Mouse (Mus musculus) MEL (cell line): ENCODE results near the gene E2f2. TPM values are rescaled to one million over a fixed set of nuclear protein-coding genes. Genes with fewer than 3 reads are reported as not detected.

Source experiments
- DNase-seq: peaks from one replicate; pipeline ENCODE4 v3.0.0; 2011; ENCODE audit warnings: low read depth, low spot score
- H3K27ac ChIP-seq: 2 replicates; pipeline ENCODE4 v1.5.1; 2012; ENCODE audit warnings: low read depth, mild to moderate bottlenecking, control low read depth, low read length, moderate library complexity; ENCODE audit not compliant: control insufficient read depth
- H3K27me3 ChIP-seq, 2 experiments: fragments of 150-350 bp in 1 of 2; sonication (generic) in 1 of 2; 2 replicates each; pipeline ENCODE4 v1.6.1; 2012; ENCODE audit warnings: low read length in 2 of 2, mild to moderate bottlenecking in 2 of 2, improper control_type of control experiment in 1 of 2, moderate library complexity in 1 of 2; ENCODE audit not compliant: insufficient read depth in 2 of 2, control insufficient read depth in 1 of 2
- H3K36me3 ChIP-seq, 2 experiments: 2 replicates each; pipeline ENCODE4 v1.6.1; 2012 to 2014; ENCODE audit warnings: low read length in 2 of 2, improper control_type of control experiment in 1 of 2, inconsistent platforms in 1 of 2, mild to moderate bottlenecking in 1 of 2; ENCODE audit not compliant: insufficient read depth in 2 of 2, control insufficient read depth in 1 of 2
- H3K4me1 ChIP-seq, 2 experiments: fragments of 150-350 bp in 1 of 2; sonication (generic) in 1 of 2; 2 replicates each; pipeline ENCODE4 v1.6.1; 2012; ENCODE audit warnings: low read length in 2 of 2, improper control_type of control experiment in 1 of 2, mild to moderate bottlenecking in 1 of 2; ENCODE audit not compliant: insufficient read depth in 2 of 2, control insufficient read depth in 1 of 2
- H3K4me3 ChIP-seq, 2 experiments: fragments of 150-350 bp in 1 of 2; sonication (generic) in 1 of 2; 2 replicates each; pipeline ENCODE4 v1.5.1; 2012; ENCODE audit warnings: low read depth in 2 of 2, low read length in 2 of 2, mild to moderate bottlenecking in 2 of 2, moderate library complexity in 2 of 2, control low read depth in 1 of 2, improper control_type of control experiment in 1 of 2; ENCODE audit not compliant: control insufficient read depth in 1 of 2, insufficient read depth in 1 of 2
- H3K79me2 ChIP-seq: 2 replicates; pipeline ENCODE4 v1.6.1; 2012; ENCODE audit warnings: mild to moderate bottlenecking, low read length, moderate library complexity; ENCODE audit not compliant: control insufficient read depth, poor library complexity, insufficient read depth
- H3K9ac ChIP-seq: 2 replicates; pipeline ENCODE4 v1.6.1; 2012; ENCODE audit warnings: low read depth, mild to moderate bottlenecking, control low read depth, low read length, moderate library complexity; ENCODE audit not compliant: control insufficient read depth, poor library complexity, severe bottlenecking
- H3K9me3 ChIP-seq: fragments of 150-350 bp; sonication (generic); replicated peaks from 2 replicates; pipeline ENCODE4 v1.6.1; 2012; ENCODE audit warnings: mild to moderate bottlenecking, low read length, improper control_type of control experiment, moderate library complexity; ENCODE audit not compliant: insufficient read depth
- CHD1 ChIP-seq: IDR thresholded peaks from 2 replicates; pipeline ENCODE4 v1.6.1; 2012; ENCODE audit warnings: low read depth, mild to moderate bottlenecking, inconsistent platforms, low read length, improper control_type of control experiment
- CHD2 ChIP-seq: IDR thresholded peaks from 2 replicates; pipeline ENCODE4 v1.6.1; 2011; ENCODE audit warnings: low read length, improper control_type of control experiment
- E2F4 ChIP-seq: IDR thresholded peaks from 2 replicates; pipeline ENCODE4 v1.6.1; 2011; ENCODE audit warnings: low read depth, low read length, improper control_type of control experiment, borderline replicate concordance
- ELF1 ChIP-seq: IDR thresholded peaks from 2 replicates; pipeline ENCODE4 v1.6.1; 2014; ENCODE audit warnings: low read depth, mild to moderate bottlenecking, inconsistent platforms, low read length, improper control_type of control experiment, moderate library complexity
- EP300 ChIP-seq, 2 experiments: IDR thresholded peaks; 2 replicates each; pipeline ENCODE4 v1.6.1; 2011; ENCODE audit warnings: improper control_type of control experiment in 2 of 2, low read length in 2 of 2, low read depth in 1 of 2, mild to moderate bottlenecking in 1 of 2
- ETS1 ChIP-seq: IDR thresholded peaks from 2 replicates; pipeline ENCODE4 v1.6.1; 2012; ENCODE audit warnings: low read depth, mild to moderate bottlenecking, inconsistent platforms, low read length, improper control_type of control experiment, moderate library complexity
- GABPA ChIP-seq: IDR thresholded peaks from 2 replicates; pipeline ENCODE4 v1.6.1; 2012; ENCODE audit warnings: low read depth, mild to moderate bottlenecking, inconsistent platforms, low read length, improper control_type of control experiment, moderate library complexity
- HCFC1 ChIP-seq: IDR thresholded peaks from 2 replicates; pipeline ENCODE4 v1.6.1; 2012; ENCODE audit warnings: low read depth, mild to moderate bottlenecking, inconsistent platforms, low read length, improper control_type of control experiment, moderate library complexity
- MAFK ChIP-seq: IDR thresholded peaks from 2 replicates; pipeline ENCODE4 v1.6.1; 2011; ENCODE audit warnings: low read depth, mild to moderate bottlenecking, low read length, improper control_type of control experiment, borderline replicate concordance
- MAX ChIP-seq: IDR thresholded peaks from 2 replicates; pipeline ENCODE4 v1.6.1; 2011; ENCODE audit warnings: low read length, improper control_type of control experiment
- MAZ ChIP-seq: IDR thresholded peaks from 2 replicates; pipeline ENCODE4 v1.6.1; 2012; ENCODE audit warnings: low read depth, mild to moderate bottlenecking, inconsistent platforms, low read length, improper control_type of control experiment
- MYC ChIP-seq: IDR thresholded peaks from 2 replicates; pipeline ENCODE4 v1.6.1; 2011; ENCODE audit warnings: low read depth, mild to moderate bottlenecking, low read length, improper control_type of control experiment, moderate library complexity
- NELFE ChIP-seq: IDR thresholded peaks from 2 replicates; pipeline ENCODE4 v1.6.1; 2011; ENCODE audit warnings: low read depth, low read length, improper control_type of control experiment
- NRF1 ChIP-seq: IDR thresholded peaks from 2 replicates; pipeline ENCODE4 v1.6.1; 2014; ENCODE audit warnings: low read depth, mild to moderate bottlenecking, inconsistent platforms, low read length, improper control_type of control experiment, moderate library complexity; ENCODE audit not compliant: poor library complexity, insufficient read depth, severe bottlenecking
- SIN3A ChIP-seq: IDR thresholded peaks from 2 replicates; pipeline ENCODE4 v1.6.1; 2012; ENCODE audit warnings: low read length, improper control_type of control experiment, inconsistent platforms
- SMC3 ChIP-seq: IDR thresholded peaks from 2 replicates; pipeline ENCODE4 v1.6.1; 2011; ENCODE audit warnings: low read depth, low read length, improper control_type of control experiment
- TCF12 ChIP-seq: IDR thresholded peaks from 2 replicates; pipeline ENCODE4 v1.6.1; 2014; ENCODE audit warnings: low read depth, mild to moderate bottlenecking, inconsistent platforms, low read length, improper control_type of control experiment, moderate library complexity
- UBTF ChIP-seq: IDR thresholded peaks from 2 replicates; pipeline ENCODE4 v1.6.1; 2012; ENCODE audit warnings: low read depth, mild to moderate bottlenecking, inconsistent platforms, low read length, improper control_type of control experiment, moderate library complexity, borderline replicate concordance; ENCODE audit not compliant: insufficient read depth
- USF1 ChIP-seq: IDR thresholded peaks from 2 replicates; pipeline ENCODE4 v1.6.1; 2014; ENCODE audit warnings: low read depth, mild to moderate bottlenecking, inconsistent platforms, low read length, improper control_type of control experiment, moderate library complexity
- ZKSCAN1 ChIP-seq: IDR thresholded peaks from 2 replicates; pipeline ENCODE4 v1.6.1; 2012; ENCODE audit warnings: low read depth, mild to moderate bottlenecking, inconsistent platforms, low read length, improper control_type of control experiment, moderate library complexity
- ZMIZ1 ChIP-seq: IDR thresholded peaks from 2 replicates; pipeline ENCODE4 v1.6.1; 2012; ENCODE audit warnings: low read depth, mild to moderate bottlenecking, inconsistent platforms, low read length, improper control_type of control experiment, moderate library complexity
- polyA plus RNA-seq, 2 experiments: library from polyadenylated mRNA; stranded (reverse) in 1 of 2; unstranded in 1 of 2; fragments of >175 nt in 1 of 2; fragments of >200 nt in 1 of 2; gene quantifications; 2 replicates each; pipeline versions ENCODE4 v1.2.1 to v1.2.4; 2012; ENCODE audit warnings: low replicate concordance in 2 of 2, low read depth in 1 of 2; ENCODE audit not compliant: insufficient read length in 2 of 2, insufficient read depth in 1 of 2, missing spikeins in 1 of 2
- total RNA-seq: library from RNA; depleted of rRNA; stranded (reverse); fragments of 300-350 nt; gene quantifications from 2 replicates; pipeline ENCODE4 v1.2.3, GENCODE M21; 2012

The E2f2 gene
- total and polyA plus RNA-seq, 3 experiments = 11.2 to 25.4 TPM; not detected in 1

- H3K9ac ChIP-seq = no peak overlapping the region
- peaks cover 3 to 14% of the 10 kb centered on the region in 2 experiments; a peak in 3 of 4 replicates for H3K27me3 ChIP-seq
- no peaks in the 10 kb centered on the region for H3K9me3 ChIP-seq
- TF ChIP-seq SIN3A = no peak
- TF ChIP-seq MAX = no peak
- no peak for TF ChIP-seq ZKSCAN1
- TF ChIP-seq USF1 = no peak
- no peak for TF ChIP-seq NRF1
- no peak for TF ChIP-seq CHD2
- TF ChIP-seq MYC = no peak
- TF ChIP-seq TCF12 = no peak
- TF ChIP-seq EP300 (IDR thresholded peaks at IDR 0.05; ENCODE audit: low read depth in 1 of 2, low read length in 2 of 2) = no peak
- TF ChIP-seq UBTF = no peak
- no peak for TF ChIP-seq NELFE
- no peak for TF ChIP-seq SMC3
- no peak for TF ChIP-seq ETS1
- TF ChIP-seq MAZ = no peak
- no peak for TF ChIP-seq E2F4
- TF ChIP-seq MAFK = no peak
- no peak for TF ChIP-seq ZMIZ1
- no peaks in the 10 kb centered on the region for H3K36me3 ChIP-seq
- no peak for DNase-seq
- H3K4me3 ChIP-seq = no peak overlapping the region
- no peaks in the 10 kb centered on the region for H3K4me1 ChIP-seq
- H3K79me2 ChIP-seq = no peaks in the 10 kb centered on the region
- H3K27ac ChIP-seq = no peak overlapping the region
Observed at GRCm38 (mm10) chr4:136220133-136220775, 48.1 kb downstream of the E2f2 start.

- TF ChIP-seq EP300 (IDR thresholded peaks at IDR 0.05; ENCODE audit: low read depth in 1 of 2, low read length in 2 of 2) = no peak
- TF ChIP-seq ELF1 = no peak
- TF ChIP-seq HCFC1 = no peak
- TF ChIP-seq SMC3 = no peak
- TF ChIP-seq ETS1 = no peak
- no peak for TF ChIP-seq CHD1
- no peak for TF ChIP-seq GABPA
- H3K36me3 ChIP-seq = no peaks in the 10 kb centered on the region
- H3K27me3 ChIP-seq = peaks cover 0 to 3% of the 10 kb centered on the region in 2 experiments; a peak in 2 of 4 replicates
- H3K4me3 ChIP-seq = no peak overlapping the region
- no peak overlapping the region for H3K9ac ChIP-seq
- H3K79me2 ChIP-seq = no peaks in the 10 kb centered on the region
- H3K27ac ChIP-seq = no peak overlapping the region
- H3K9me3 ChIP-seq = no peaks in the 10 kb centered on the region
- no peaks in the 10 kb centered on the region for H3K4me1 ChIP-seq
- DNase-seq = no peak
Observed at GRCm38 (mm10) chr4:136223549-136224239, 51.5 kb downstream of the E2f2 start.
